Mouse (Mus musculus): ENCODE measurements around the gene Srek1. TPM values are rescaled to one million over a fixed set of nuclear protein-coding genes. Genes with fewer than 3 reads are reported as not detected.
A peak's percentile ranks its signal among the peaks of the same experiment; 100 is the strongest.

Srek1 gene
- total and polyA plus RNA-seq, 3 experiments: 31.0 to 68.5 TPM; not detected in 1

DNA sequence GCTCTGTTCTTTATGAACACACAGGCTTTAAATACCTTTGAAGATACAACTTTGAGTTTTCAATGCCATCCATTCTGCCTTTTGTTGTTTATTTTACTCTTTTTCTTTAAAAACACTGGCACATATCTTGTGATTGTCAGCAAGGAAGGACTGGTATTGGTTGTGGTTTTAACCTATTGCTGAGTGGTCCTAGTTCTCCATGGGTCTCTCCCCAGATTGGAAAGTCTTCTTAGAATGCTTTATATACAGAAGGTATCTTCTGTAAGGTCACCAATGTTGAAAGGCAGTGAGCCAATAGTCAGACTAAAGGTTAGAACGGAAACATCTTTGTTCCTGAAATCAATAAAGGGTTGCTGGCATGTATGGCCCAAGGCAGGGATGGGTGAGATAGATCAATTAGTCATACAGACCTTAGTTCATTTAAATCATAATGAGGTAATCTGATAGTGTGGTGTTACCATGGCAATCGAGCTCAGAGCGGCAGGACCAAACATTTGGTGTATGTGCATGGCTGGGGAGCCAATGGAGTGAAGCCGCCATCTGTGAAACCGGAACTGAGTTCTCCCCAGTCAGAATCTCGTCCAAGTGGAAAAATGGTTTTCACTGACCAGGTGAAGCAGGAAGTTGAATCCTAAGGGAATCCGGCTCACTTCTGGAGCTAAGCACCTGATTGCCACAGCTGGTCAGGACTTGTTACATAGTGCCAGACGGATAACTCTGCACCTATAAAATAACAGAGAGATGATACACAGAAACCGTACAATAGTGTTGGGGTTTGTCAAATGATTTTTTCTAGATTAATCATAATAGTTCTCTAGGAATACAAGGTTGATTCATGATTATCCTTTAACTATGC is 20.5 kb upstream of the Srek1 start:
- Histone ChIP-seq H3K4me1 (ENCODE audit: control insufficient read depth in 1 of 2, insufficient read depth in 2 of 2, low read length in 2 of 2) (peaks cover 2 to 3% of the 10 kb centered on the region in 2 experiments; a peak in 2 of 4 replicates), H3K4me3 (ENCODE audit: control insufficient read depth in 1 of 2, insufficient read depth in 1 of 2, low read depth in 2 of 2, low read length in 2 of 2) (no peak overlapping the region), H3K79me2 (ENCODE audit: control insufficient read depth, insufficient read depth, low read length, poor library complexity) (no peaks in the 10 kb centered on the region), H3K27me3 (ENCODE audit: control insufficient read depth in 1 of 2, insufficient read depth in 2 of 2, low read length in 2 of 2) (no peaks in the 10 kb centered on the region; a peak in 2 of 4 replicates), H3K36me3 (ENCODE audit: control insufficient read depth in 1 of 2, insufficient read depth in 2 of 2, low read length in 2 of 2) (peaks cover 0 to 2% of the 10 kb centered on the region in 2 experiments; a peak in 1 of 4 replicates), H3K9me3 (replicated peaks; ENCODE audit: insufficient read depth, low read length) (no peaks in the 10 kb centered on the region), H3K9ac (ENCODE audit: control insufficient read depth, low read depth, low read length, poor library complexity, severe bottlenecking) (no peak overlapping the region), H3K27ac (ENCODE audit: control insufficient read depth, low read depth, low read length) (no peak overlapping the region)
- no peak for DNase-seq (ENCODE audit: low read depth, low spot score)
- no peak for TF ChIP-seq ELF1 (IDR thresholded peaks at IDR 0.05; ENCODE audit: low read depth, low read length)

DNA sequence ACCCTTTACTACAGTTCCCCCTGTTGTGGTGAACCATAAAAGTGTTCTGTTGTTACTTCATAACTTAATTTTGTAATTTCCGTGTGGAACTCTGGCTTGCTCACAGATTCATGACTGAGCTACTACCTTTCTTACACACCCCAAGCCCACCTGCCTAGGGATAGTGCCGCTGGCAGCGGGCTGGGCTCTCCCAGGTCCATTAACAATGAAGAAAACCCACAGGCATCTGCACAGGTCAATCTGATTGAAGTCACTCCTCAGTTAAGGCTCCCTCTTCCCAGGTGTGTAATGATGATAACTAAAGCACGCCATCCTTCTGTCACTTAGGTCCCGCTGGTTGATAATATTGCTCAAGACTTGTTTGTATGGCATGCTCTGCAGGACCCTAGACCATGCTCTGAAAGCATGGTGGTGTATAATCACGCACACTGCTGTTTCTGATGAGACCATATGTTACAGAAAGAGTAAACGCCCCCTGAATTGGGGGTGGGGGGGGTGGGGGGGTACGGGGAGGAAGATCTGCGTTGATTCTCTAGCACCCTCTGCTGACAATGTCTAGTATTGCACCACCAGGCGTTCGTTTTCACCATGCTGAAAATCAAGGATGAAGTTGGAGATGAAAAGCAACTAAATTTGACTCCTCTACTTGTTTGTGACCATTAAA is 5.6 kb upstream of the Srek1 start:
- DNase-seq (ENCODE audit: low read depth, low spot score): peak; percentile 59
- no peaks in the 10 kb centered on the region for H3K27me3 ChIP-seq (ENCODE audit: control insufficient read depth in 1 of 2, insufficient read depth in 2 of 2, low read length in 2 of 2)

DNA sequence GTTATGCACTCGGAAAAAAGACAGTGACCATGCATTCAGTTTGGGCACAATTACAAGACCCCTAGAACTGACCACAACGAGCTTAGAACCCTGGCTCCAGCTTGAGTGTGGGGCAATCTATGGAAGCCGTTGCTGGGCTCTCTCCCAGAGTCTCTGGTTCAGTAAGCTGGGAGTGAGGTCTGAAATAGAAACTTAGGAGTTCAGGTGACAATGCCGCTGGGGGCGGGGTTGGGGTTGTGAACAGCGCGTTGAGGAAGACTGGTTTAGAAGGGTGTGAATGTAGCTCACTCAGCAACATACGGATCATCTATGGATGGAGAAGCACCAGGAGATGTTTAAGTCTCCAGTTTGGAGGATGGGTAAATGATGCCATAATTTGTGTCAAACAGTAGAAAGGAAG is 2.7 kb upstream of the Srek1 start:
- no peak overlapping the region for H3K27ac ChIP-seq (ENCODE audit: control insufficient read depth, low read depth, low read length)
- peaks cover 4% of the 10 kb centered on the region in 2 experiments for H3K4me1 ChIP-seq (ENCODE audit: control insufficient read depth in 1 of 2, insufficient read depth in 2 of 2, low read length in 2 of 2)
- no peaks in the 10 kb centered on the region for H3K9me3 ChIP-seq (replicated peaks; ENCODE audit: insufficient read depth, low read length)
- peaks cover 18% of the 10 kb centered on the region for H3K79me2 ChIP-seq (ENCODE audit: control insufficient read depth, insufficient read depth, low read length, poor library complexity)
- DNase-seq (ENCODE audit: low read depth, low spot score): no peak
- H3K4me3 ChIP-seq (ENCODE audit: control insufficient read depth in 1 of 2, insufficient read depth in 1 of 2, low read depth in 2 of 2, low read length in 2 of 2): no peak overlapping the region
- TF ChIP-seq JUND (IDR thresholded peaks at IDR 0.05; ENCODE audit: low read depth, low read length): no peak
- no peak for TF ChIP-seq CTCF (IDR thresholded peaks at IDR 0.05 in 2 of 3, conservative IDR thresholded peaks at IDR 0.05 in 1 of 3; ENCODE audit: control insufficient read depth in 1 of 3, insufficient read depth in 1 of 3, low read depth in 2 of 3, low read length in 3 of 3, poor library complexity in 1 of 3, severe bottlenecking in 1 of 3)
- no peak for TF ChIP-seq ELF1 (IDR thresholded peaks at IDR 0.05; ENCODE audit: low read depth, low read length)
- H3K9ac ChIP-seq (ENCODE audit: control insufficient read depth, low read depth, low read length, poor library complexity, severe bottlenecking): no peak overlapping the region
- H3K36me3 ChIP-seq (ENCODE audit: control insufficient read depth in 1 of 2, insufficient read depth in 2 of 2, low read length in 2 of 2): peaks cover 0 to 13% of the 10 kb centered on the region in 2 experiments; a peak in 3 of 4 replicates
- H3K27me3 ChIP-seq (ENCODE audit: control insufficient read depth in 1 of 2, insufficient read depth in 2 of 2, low read length in 2 of 2): no peaks in the 10 kb centered on the region

More for the DNA sequence above, 5.6 kb upstream of the Srek1 start:
- Histone ChIP-seq H3K27ac (ENCODE audit: control insufficient read depth, low read depth, low read length) (no peak overlapping the region), H3K79me2 (ENCODE audit: control insufficient read depth, insufficient read depth, low read length, poor library complexity) (no peaks in the 10 kb centered on the region), H3K4me1 (ENCODE audit: control insufficient read depth in 1 of 2, insufficient read depth in 2 of 2, low read length in 2 of 2) (no peaks in the 10 kb centered on the region), H3K36me3 (ENCODE audit: control insufficient read depth in 1 of 2, insufficient read depth in 2 of 2, low read length in 2 of 2) (peaks cover 0 to 3% of the 10 kb centered on the region in 2 experiments; a peak in 1 of 4 replicates), H3K4me3 (ENCODE audit: control insufficient read depth in 1 of 2, insufficient read depth in 1 of 2, low read depth in 2 of 2, low read length in 2 of 2) (no peak overlapping the region), H3K9me3 (replicated peaks; ENCODE audit: insufficient read depth, low read length) (no peaks in the 10 kb centered on the region), H3K9ac (ENCODE audit: control insufficient read depth, low read depth, low read length, poor library complexity, severe bottlenecking) (no peak overlapping the region)
- TF ChIP-seq USF2 (IDR thresholded peaks at IDR 0.05; ENCODE audit: borderline replicate concordance in 1 of 2, insufficient read depth in 1 of 2, low read depth in 1 of 2, low read length in 2 of 2): no peak
- TF ChIP-seq GABPA (IDR thresholded peaks at IDR 0.05; ENCODE audit: low read depth, low read length): no peak
- no peak for TF ChIP-seq POLR2AphosphoS5 (IDR thresholded peaks at IDR 0.05; ENCODE audit: borderline replicate concordance, low read depth, low read length)
- TF ChIP-seq NELFE (IDR thresholded peaks at IDR 0.05; ENCODE audit: low read depth, low read length): no peak
- TF ChIP-seq ZNF384 (IDR thresholded peaks at IDR 0.05; ENCODE audit: low read depth, low read length): no peak
- TF ChIP-seq ZC3H11A (IDR thresholded peaks at IDR 0.05; ENCODE audit: low read depth, low read length): peak; percentile 46
- peak; percentile 43 for TF ChIP-seq RAD21 (IDR thresholded peaks at IDR 0.05; ENCODE audit: low read depth, low read length)
- no peak for TF ChIP-seq POLR2AphosphoS2 (IDR thresholded peaks at IDR 0.05; ENCODE audit: low read length)
- no peak for TF ChIP-seq USF1 (IDR thresholded peaks at IDR 0.05; ENCODE audit: low read depth, low read length)
- no peak for TF ChIP-seq TBP (IDR thresholded peaks at IDR 0.05; ENCODE audit: low read depth, low read length)
- no peak for TF ChIP-seq MAZ (IDR thresholded peaks at IDR 0.05; ENCODE audit: low read depth, low read length)
- TF ChIP-seq ELF1 (IDR thresholded peaks at IDR 0.05; ENCODE audit: low read depth, low read length): no peak
- TF ChIP-seq CTCF (IDR thresholded peaks at IDR 0.05 in 2 of 3, conservative IDR thresholded peaks at IDR 0.05 in 1 of 3; ENCODE audit: control insufficient read depth in 1 of 3, insufficient read depth in 1 of 3, low read depth in 2 of 3, low read length in 3 of 3, poor library complexity in 1 of 3, severe bottlenecking in 1 of 3): peak; percentile 59 to 72 (median 64)
- peak; percentile 47 for TF ChIP-seq SMC3 (IDR thresholded peaks at IDR 0.05; ENCODE audit: low read depth, low read length)
- no peak for TF ChIP-seq MEF2A (IDR thresholded peaks at IDR 0.05; ENCODE audit: extremely low read depth, insufficient replicate concordance, low read depth, low read length, poor library complexity, severe bottlenecking)

Data from MEL (cell line).